Mouse (Mus musculus) urinary bladder, postnatal 36 days (tissue): Measurements from ENCODE around the gene Mctp2.

Experiments
- DNase-seq, 2 experiments: peaks; one replicate each; pipeline ENCODE4 v3.0.0; 2022; ENCODE audit warnings: low spot score in 2 of 2, mixed read lengths in 1 of 2

Mctp2 gene

DNA sequence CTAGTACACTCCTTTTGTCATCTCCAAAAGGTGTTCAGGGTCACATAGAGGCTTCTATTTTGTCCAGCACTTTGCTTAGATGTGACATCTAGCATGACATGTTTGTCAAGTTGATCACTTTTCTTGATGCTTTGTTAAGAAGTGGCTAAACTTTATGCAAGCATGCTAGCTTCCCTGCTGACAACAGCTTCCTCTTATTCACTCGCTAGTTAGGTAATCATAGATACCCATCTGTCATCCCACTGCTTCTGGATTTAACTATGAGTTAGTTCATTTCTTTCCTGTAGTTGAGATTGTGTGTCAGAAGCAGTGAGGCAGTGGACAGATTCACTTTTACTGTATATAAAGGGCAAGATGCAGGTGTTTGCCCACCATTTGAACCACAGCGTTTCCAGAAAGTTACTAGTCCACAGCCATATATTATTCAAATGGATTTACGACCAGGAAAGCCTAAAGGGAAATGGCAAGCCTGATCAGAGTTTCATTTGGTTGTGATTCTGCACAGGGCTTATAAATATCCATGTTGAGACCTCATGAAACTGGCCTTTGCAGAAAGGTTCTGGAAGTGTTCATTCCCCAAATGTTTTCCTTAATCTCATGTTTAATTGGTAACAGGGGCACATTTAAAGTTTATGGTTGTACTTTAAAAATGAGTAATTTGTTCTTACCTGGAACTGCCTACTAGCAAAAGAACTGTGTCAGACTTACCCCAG, 216.8 kb downstream of the Mctp2 start:
- DNase-seq: no peak

- DNase-seq: no peak
Observed at GRCm38 (mm10) chr7:72080705-72081104, 225.7 kb downstream of the Mctp2 start.

- no peak for DNase-seq
Observed at GRCm38 (mm10) chr7:72078896-72079295, 227.5 kb downstream of the Mctp2 start.

DNA sequence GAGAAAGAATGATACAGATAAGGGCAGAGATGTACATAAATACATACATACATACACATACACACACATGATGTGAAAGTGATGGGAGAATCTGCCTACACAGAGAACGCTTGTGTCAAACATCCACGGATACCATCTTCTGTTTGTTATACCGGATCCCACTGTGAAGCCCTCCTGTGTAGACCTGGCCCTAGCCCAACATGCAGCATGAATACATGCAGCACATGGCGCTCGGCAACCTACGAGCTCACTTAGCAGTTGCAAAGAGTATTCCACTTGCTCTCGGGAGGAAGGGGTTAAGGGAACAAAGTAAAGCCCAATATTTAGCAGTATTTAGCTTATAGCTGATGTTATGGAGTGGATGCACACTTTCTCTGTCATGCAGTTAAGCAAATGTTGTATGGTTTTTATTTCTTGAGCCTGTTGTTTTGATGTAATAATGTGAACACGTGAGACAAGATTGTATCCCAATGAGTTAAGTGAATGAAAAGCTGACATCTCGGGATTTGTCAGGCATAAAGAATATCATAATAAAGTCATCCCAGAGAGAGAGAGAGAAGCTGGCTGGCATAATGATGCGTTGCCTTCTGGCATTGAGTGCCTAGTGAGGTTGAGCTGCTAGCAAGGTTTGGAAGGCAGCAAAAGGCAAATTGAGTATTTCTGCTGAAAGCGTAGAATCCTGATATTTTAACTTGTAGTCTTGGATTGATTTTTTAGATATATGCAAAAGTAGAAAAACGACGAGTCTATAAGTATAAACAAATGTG, 234.8 kb downstream of the Mctp2 start:
- no peak for DNase-seq

- DNase-seq: no peak
Observed at GRCm38 (mm10) chr7:72068454-72068853, 238.0 kb downstream of the Mctp2 start.

DNA sequence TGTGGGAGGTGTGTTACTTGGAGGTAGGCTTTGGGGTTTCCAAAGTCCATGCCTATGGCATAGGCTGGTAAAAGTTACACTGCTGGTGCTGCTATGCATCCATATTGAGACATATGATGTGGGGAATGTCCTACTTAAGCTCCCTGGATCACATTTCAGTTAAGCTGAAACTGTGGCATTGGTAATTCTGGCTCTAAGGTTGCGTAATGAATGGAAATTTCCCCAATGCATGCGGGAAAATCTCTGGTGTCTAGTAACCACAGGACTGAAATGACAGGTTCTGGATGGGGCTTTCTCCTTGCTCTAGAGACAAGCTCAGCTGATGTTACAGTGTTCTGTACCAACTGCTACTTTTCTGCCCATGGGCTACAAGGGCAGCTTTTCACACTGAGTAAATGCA, 240.1 kb downstream of the Mctp2 start:
- DNase-seq: no peak

DNA sequence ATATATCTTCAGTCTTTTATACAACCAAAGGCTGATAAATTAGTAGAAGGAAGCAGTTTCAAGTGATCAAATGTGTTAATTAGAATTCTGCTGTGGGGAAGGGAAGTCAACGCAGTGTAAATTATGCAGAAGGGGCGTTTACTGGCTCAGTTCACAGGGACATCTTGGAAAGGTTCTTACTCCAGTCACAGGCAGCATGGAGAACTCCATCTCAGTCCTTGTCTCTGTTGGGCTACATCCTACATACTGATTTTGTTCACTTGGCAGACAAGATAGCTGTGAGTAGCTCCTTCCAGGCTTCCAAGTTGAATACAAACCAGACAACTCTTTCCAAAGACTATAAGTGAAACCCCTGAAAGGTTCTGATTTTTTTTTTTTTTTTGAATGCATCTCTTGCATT, 254.6 kb downstream of the Mctp2 start:
- no peak for DNase-seq

DNA sequence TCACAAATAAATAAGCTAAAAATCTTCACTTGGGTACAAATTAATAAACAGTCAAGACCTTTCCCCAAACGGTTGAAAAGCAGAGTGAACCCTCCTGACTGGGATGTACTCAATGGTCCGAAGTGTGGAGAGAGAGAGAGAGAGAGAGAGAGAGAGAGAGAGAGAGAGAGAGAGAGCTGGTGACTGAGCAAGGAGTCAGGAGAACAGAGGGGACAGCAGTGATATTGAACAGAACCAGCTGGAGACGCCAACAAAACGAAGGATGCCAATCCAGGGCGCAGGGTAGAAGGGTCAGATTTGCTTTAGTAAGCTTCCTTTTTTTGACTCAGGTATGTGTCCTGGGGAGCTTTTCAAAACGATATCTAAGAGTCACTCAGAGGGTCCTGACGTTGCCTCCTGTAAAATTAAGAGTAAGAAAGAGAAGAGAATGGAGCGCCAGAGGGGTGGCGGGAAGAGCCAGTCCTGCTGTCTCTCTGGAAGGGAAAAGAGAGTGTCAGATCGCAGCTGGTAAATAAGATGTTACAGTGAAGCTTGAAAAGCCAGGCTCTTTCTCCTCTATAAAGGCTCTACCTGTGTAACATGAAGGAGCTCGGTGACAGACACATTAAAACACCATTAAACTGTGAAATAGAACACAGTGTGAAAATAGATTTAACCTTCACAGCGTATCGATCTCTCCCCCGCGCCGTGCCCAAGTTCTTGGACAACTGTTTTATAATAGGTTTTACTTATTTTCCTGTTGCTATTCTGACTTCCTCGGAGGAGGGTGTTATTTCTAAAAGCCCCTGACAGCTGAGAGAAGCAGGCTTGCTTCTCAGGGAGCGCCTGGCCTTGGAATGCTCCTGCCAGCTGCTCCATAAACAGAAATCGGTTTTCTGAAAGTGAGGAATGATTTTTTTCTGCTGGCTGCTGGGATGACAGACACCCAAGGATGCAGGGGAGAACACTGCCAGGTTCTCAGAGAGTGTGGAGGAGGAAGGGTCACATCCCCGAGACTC, 258.5 kb downstream of the Mctp2 start:
- DNase-seq: no peak
